Mouse (Mus musculus): ENCODE measurements around the gene Gpbp1.

Gpbp1 gene

GRCm38 (mm10) chr13:111461424-111461823 lies 28.5 kb downstream of the Gpbp1 start:
- DNase-seq = peak; percentile 65

GRCm38 (mm10) chr13:111456790-111457189 lies 33.1 kb downstream of the Gpbp1 start:
- DNase-seq = no peak

GRCm38 (mm10) chr13:111444325-111444724 lies 45.6 kb downstream of the Gpbp1 start:
- no peak for DNase-seq

- no peak for DNase-seq
Measured at GRCm38 (mm10) chr13:111431174-111431573, 58.7 kb downstream of the Gpbp1 start.

- no peak for DNase-seq
Measured at GRCm38 (mm10) chr13:111421330-111421729, 68.6 kb downstream of the Gpbp1 start.

DNA sequence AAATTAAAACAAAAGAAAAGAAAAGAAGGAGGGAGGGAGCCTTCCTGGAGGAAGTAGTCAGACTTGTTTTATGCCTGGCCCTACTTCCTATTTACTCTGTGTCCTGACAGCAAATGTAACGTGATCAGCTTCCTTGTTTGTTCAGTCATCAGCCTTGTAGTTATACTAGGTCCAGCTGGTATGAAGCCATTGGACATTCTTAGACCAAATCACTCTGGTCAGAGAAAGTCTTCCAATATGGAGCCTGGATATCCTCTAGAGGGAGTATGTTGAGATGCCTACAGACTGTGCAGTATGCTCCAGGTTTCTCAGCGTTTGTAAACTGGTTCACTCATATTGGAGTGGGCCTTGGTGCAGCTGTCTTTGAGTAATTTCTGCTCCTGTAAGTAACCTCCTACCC lies 71.8 kb downstream of the Gpbp1 start:
- DNase-seq = peak; percentile 17

DNA sequence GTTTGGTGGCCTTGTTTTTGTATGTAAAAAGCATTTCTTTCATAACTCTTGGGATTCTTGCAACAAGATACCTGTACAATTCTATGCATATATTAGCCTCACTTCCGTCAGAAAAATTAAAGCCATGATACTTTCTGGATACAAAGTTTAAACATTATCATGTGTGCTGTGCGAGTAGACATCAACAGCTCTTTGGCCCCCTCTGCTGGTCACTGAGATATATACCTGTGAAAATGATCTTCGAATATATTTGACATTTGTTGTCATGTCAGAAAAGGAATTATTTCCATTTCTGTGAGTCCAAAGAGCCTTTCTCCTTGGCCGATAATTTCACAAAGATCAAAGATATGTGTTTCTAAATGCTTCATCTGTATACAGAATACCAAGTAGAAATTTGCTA lies 76.8 kb downstream of the Gpbp1 start:
- DNase-seq = peak; percentile 83

DNA sequence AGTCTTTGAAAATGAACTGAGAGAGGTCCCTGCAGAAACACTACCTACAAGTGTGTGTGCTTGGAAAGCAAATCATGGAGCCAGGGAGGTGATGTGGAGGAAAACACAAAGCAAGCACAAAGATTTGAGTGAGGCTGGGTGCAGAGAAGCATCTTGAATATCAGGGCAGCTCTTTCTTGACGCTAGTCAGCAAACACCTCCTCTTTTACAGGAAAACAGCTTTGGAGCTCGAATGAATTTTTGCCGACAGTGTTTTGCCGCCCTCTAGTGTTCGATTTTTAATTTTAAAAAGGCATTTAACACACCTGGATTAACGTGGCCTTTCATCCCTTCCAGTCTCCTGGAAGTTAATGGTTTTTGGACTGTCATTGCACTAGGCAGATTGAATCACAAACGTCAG lies 79.1 kb downstream of the Gpbp1 start:
- DNase-seq = peak; percentile 64

DNA sequence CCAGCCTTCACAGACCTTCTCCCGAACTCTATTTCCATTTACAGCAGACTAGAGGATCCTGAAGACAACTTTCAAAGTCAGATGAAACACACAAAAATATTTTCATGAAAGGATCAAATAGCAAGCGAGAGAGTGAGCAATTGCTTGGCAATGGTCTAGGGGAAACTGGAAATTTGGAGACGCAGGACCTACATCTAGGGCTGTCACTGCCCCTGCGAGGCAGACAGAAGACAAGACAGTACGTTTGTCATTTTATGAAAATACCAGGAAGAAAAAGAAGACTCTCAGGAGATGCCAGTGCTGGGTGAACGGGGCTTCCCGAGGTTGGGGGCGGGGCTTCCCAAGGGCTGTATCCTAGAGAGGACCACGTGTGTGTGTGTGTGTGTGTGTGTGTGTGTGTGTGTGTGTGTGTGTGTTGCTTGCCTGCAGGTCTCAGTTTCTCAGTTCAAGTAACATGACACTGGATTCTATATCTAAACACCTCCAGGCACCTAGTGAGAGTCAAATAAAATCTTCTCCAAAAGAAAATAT lies 83.0 kb downstream of the Gpbp1 start:
- DNase-seq = no peak

- DNase-seq = no peak
Measured at GRCm38 (mm10) chr13:111405956-111406355, 84.0 kb downstream of the Gpbp1 start.

GRCm38 (mm10) chr13:111397600-111398151 lies 92.2 kb downstream of the Gpbp1 start:
- peak; percentile 56 for DNase-seq

- no peak for DNase-seq
Measured at GRCm38 (mm10) chr13:111397061-111397460, 92.8 kb downstream of the Gpbp1 start.

DNA sequence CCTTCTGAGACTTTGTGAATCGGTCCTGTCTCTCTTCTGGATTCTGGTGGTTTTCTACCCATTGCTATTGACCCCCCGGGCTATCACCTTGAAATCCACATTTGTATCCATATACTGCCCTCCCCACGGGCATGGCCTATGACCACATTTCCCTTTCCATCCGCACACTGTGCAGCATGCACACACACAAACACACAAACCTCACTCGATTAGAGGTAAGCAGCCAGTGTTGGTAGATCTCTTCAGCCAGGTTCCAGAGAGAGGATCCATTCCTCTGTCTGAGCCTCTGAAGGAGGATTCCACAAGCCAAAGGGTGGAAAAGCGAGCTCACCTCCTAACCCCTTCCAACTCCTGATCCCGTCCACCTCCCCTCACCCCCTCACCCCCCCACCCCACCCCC lies 94.4 kb downstream of the Gpbp1 start:
- DNase-seq = no peak

- peak; percentile 15 for DNase-seq
Measured at GRCm38 (mm10) chr13:111394904-111395303, 95.0 kb downstream of the Gpbp1 start.

GRCm38 (mm10) chr13:111394341-111394740 lies 95.6 kb downstream of the Gpbp1 start:
- DNase-seq = no peak

DNA sequence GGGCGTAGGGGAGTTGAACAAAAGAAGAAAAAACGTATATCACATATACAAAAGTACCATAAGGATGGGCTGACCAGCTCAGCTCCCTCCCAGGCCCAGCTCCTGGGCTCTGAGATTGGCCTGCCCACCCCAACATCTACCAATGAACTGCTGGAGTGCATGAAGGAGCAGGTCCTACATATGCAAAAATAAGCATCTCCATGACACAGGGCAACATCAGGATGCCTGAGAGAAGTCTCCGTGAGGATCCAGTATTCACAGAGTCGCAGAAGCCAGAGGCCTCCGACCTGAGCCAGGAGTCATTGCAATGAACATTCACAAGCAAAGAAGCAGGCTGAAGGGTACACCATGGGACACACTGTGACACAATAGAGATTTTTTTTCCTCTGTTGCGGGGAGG lies 96.5 kb downstream of the Gpbp1 start:
- DNase-seq = no peak

DNA sequence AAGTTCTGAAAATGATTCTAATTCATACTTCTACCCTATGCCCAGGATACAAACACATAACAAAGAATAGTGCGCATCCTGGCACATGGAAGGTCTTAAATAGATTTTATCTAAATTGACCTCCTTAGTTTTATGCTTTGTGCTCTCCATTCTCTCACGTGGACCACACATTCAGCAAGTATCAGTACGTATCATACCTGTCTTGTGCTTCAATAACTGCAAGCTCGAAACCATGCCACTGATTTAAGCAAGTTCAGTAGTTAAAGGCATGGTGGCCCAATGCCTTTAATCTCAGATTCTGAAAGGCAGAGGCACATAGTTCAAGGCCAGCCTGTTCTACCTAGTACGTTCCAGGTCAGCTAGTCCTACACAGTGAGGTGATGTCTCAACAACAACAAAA lies 98.5 kb downstream of the Gpbp1 start:
- DNase-seq = no peak

DNA sequence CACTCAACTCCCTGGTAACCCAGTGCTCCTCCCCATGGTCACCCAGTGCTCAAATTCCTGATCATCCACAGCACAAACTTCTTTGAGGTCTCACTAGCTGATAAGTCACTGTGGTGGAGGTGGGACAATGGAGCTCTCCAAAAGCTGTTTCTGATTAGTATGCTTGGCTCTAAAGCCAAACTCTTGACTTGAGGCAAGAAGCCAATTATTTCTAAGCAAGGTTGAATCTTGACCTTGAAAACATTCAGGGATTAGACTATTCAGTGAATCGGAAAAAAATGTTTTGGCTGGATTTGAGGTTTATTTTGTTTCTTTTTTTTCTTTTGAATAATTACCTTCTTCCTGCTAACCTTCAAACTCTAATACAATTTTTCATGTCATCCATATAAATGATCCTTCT lies 98.9 kb downstream of the Gpbp1 start:
- DNase-seq = no peak

- no peak for DNase-seq
Measured at GRCm38 (mm10) chr13:111384011-111384985, 105.6 kb downstream of the Gpbp1 start.

Data from lung, postnatal 36 days (tissue).